Mouse (Mus musculus) G1E (cell line): ENCODE data around the gene Cytip. TPM values are rescaled to one million over a fixed set of nuclear protein-coding genes. Genes with fewer than 3 reads are reported as not detected.
"Not testable (repeated sequence)": the region's sequence is repeated elsewhere in the genome, so short reads cannot be mapped to it uniquely, and the experiment has no call there.

ENCODE experiments used
- ATAC-seq: 2 replicates; pipeline ENCODE4 v1.8.0; 2016; ENCODE audit warnings: mild to moderate bottlenecking; ENCODE audit not compliant: insufficient number of reproducible peaks, poor library complexity, low FRiP score, severe bottlenecking; ENCODE audit errors: extremely low read depth
- DNase-seq: peaks from one replicate; pipeline ENCODE4 v3.0.0; 2012; ENCODE audit warnings: low spot score
- H3K27me3 ChIP-seq: 2 replicates; pipeline ENCODE4 v1.6.1; 2012; ENCODE audit warnings: mild to moderate bottlenecking, low read length, inconsistent platforms; ENCODE audit not compliant: insufficient read depth
- H3K36me3 ChIP-seq: replicated peaks from 2 replicates; pipeline ENCODE3; 2012; ENCODE audit warnings: mild to moderate bottlenecking, inconsistent platforms
- H3K4me1 ChIP-seq: 2 replicates; pipeline ENCODE4 v1.6.1; 2012; ENCODE audit warnings: low read depth, low read length, inconsistent platforms, mixed read lengths; ENCODE audit not compliant: insufficient read depth
- H3K4me3 ChIP-seq: 2 replicates; pipeline ENCODE4 v1.5.1; 2012; ENCODE audit warnings: low read depth, mild to moderate bottlenecking, inconsistent platforms, low read length, moderate library complexity, mixed read lengths
- H3K9me3 ChIP-seq: replicated peaks from 2 replicates; pipeline ENCODE4 v1.6.1; 2012; ENCODE audit warnings: inconsistent platforms
- CTCF ChIP-seq: IDR thresholded peaks from 2 replicates; pipeline ENCODE4 v1.5.1; 2012; ENCODE audit warnings: low read depth, low read length, inconsistent platforms, mixed read lengths
- GATA1 ChIP-seq: IDR thresholded peaks from 2 replicates; pipeline ENCODE4 v1.6.1; 2012; ENCODE audit warnings: borderline replicate concordance, low read length, inconsistent platforms, mixed read lengths
- GATA2 ChIP-seq: IDR thresholded peaks from 2 replicates; pipeline ENCODE4 v1.6.1; 2012; ENCODE audit warnings: low read depth, low read length, inconsistent platforms, borderline replicate concordance
- POLR2AphosphoS5 ChIP-seq: IDR thresholded peaks from 2 replicates; pipeline ENCODE4 v1.6.1; 2012; ENCODE audit warnings: low read depth, low read length, inconsistent platforms; ENCODE audit not compliant: insufficient replicate concordance
- TAL1 ChIP-seq: conservative IDR thresholded peaks from 2 replicates; pipeline ENCODE4 v1.6.1; 2012; ENCODE audit warnings: low read depth, low read length, inconsistent platforms, mixed read lengths
- polyA plus RNA-seq: library from polyadenylated mRNA; stranded (reverse); fragments of >175 nt; gene quantifications from 2 replicates; pipeline ENCODE4 v1.2.3, GENCODE M21; 2012
- total RNA-seq, 2 experiments: library from RNA; stranded (forward) in 1 of 2; stranded (reverse) in 1 of 2; fragments of 200-1000 nt in 1 of 2; fragments of >200 nt in 1 of 2; fragmentation: Nextera tagmentation in 1 of 2; gene quantifications; 2 replicates each; pipeline ENCODE4 v1.2.3; 2014 to 2017

The Cytip gene
- total and polyA plus RNA-seq, 3 experiments = 0.05 TPM; not detected in 2

GRCm38 (mm10) chr2:58135061-58135463, 60.3 kb downstream of the Cytip start:
- ATAC-seq (no peak), DNase-seq (no peak)
- Histone ChIP-seq H3K4me1 (no peaks in the 10 kb centered on the region), H3K27me3 (no peaks in the 10 kb centered on the region), H3K4me3 (no peak overlapping the region), H3K9me3 (peaks cover 18% of the 10 kb centered on the region), H3K36me3 (no peaks in the 10 kb centered on the region)
- TF ChIP-seq TAL1 (no peak), POLR2AphosphoS5 (no peak), GATA1 (no peak), GATA2 (no peak), CTCF (no peak)

- no peak for DNase-seq
- peaks cover 15% of the 10 kb centered on the region for H3K9me3 ChIP-seq
- no peaks in the 10 kb centered on the region for H3K36me3 ChIP-seq
- TF ChIP-seq GATA1 = no peak
- TF ChIP-seq TAL1 = no peak
- no peak for TF ChIP-seq POLR2AphosphoS5
- TF ChIP-seq GATA2 = no peak
- no peak for TF ChIP-seq CTCF
- H3K4me1 ChIP-seq = no peaks in the 10 kb centered on the region
- H3K27me3 ChIP-seq = no peaks in the 10 kb centered on the region
- ATAC-seq = no peak
- H3K4me3 ChIP-seq = no peak overlapping the region
Observed at GRCm38 (mm10) chr2:58132597-58132996, 62.7 kb downstream of the Cytip start.

GRCm38 (mm10) chr2:58129903-58130302, 65.4 kb downstream of the Cytip start:
- peaks cover 15% of the 10 kb centered on the region for H3K9me3 ChIP-seq
- TF ChIP-seq CTCF (no peak), GATA1 (no peak), TAL1 (no peak), GATA2 (no peak), POLR2AphosphoS5 (no peak)
- H3K27me3 ChIP-seq = no peaks in the 10 kb centered on the region
- no peak for ATAC-seq
- H3K4me3 ChIP-seq = no peak overlapping the region
- H3K36me3 ChIP-seq = no peaks in the 10 kb centered on the region
- no peak for DNase-seq
- H3K4me1 ChIP-seq = no peaks in the 10 kb centered on the region

GRCm38 (mm10) chr2:58111105-58111504, 84.2 kb downstream of the Cytip start:
- H3K36me3 ChIP-seq = no peaks in the 10 kb centered on the region
- ATAC-seq (no peak), DNase-seq (no peak)
- no peak overlapping the region for H3K4me3 ChIP-seq
- peaks cover 8% of the 10 kb centered on the region for H3K9me3 ChIP-seq
- H3K27me3 ChIP-seq = no peaks in the 10 kb centered on the region
- TF ChIP-seq TAL1 (no peak), CTCF (no peak)
- H3K4me1 ChIP-seq = no peaks in the 10 kb centered on the region

- not testable (repeated sequence) for H3K36me3 ChIP-seq, DNase-seq
- peak; percentile 72 for ATAC-seq
Observed at GRCm38 (mm10) chr2:58107887-58108286, 87.4 kb downstream of the Cytip start.

GRCm38 (mm10) chr2:58107046-58107445, 88.3 kb downstream of the Cytip start:
- Histone ChIP-seq H3K36me3 (no peaks in the 10 kb centered on the region), H3K4me1 (no peaks in the 10 kb centered on the region), H3K27me3 (no peaks in the 10 kb centered on the region), H3K9me3 (peaks cover 4% of the 10 kb centered on the region; the same call in 1 of the 2 replicates), H3K4me3 (no peak overlapping the region)
- TF ChIP-seq TAL1 = no peak
- TF ChIP-seq GATA2 = no peak
- no peak for TF ChIP-seq CTCF
- TF ChIP-seq GATA1 = no peak
- no peak for TF ChIP-seq POLR2AphosphoS5
- ATAC-seq (no peak), DNase-seq (no peak)

More at GRCm38 (mm10) chr2:58107887-58108286, 87.4 kb downstream of the Cytip start:
- not testable (repeated sequence) for H3K4me1 ChIP-seq, H3K9me3 ChIP-seq, H3K27me3 ChIP-seq, H3K4me3 ChIP-seq

- no peaks in the 10 kb centered on the region for H3K27me3 ChIP-seq
- ATAC-seq (no peak), DNase-seq (no peak)
- no peak for TF ChIP-seq TAL1
- TF ChIP-seq POLR2AphosphoS5 = no peak
- no peak for TF ChIP-seq GATA1
- no peak for TF ChIP-seq CTCF
- no peak for TF ChIP-seq GATA2
- no peaks in the 10 kb centered on the region for H3K36me3 ChIP-seq
- H3K9me3 ChIP-seq = no peaks in the 10 kb centered on the region; the same call in none of the 2 replicates
- no peak overlapping the region for H3K4me3 ChIP-seq
- H3K4me1 ChIP-seq = no peaks in the 10 kb centered on the region
Observed at GRCm38 (mm10) chr2:58094818-58095217, 100.5 kb downstream of the Cytip start.
